Mouse (Mus musculus) midbrain, embryonic 15.5 days (tissue): ENCODE measurements around the gene Tor2a. TPM values are rescaled to one million over a fixed set of nuclear protein-coding genes. Genes with fewer than 3 reads are reported as not detected.
A peak's percentile ranks its signal among the peaks of the same experiment; 100 is the strongest.

Source experiments
- ATAC-seq: fragments of 200-750 bp; cut with Nextera tagmentation; replicated peaks from 2 replicates; pipeline ENCODE4 v1.8.0; 2017; ENCODE audit warnings: moderate TSS enrichment
- H3K27ac ChIP-seq: fragments of 300-500 bp; sonication (generic); 2 replicates; pipeline ENCODE4 v1.5.1; 2015; ENCODE audit warnings: mild to moderate bottlenecking, inconsistent platforms
- H3K27me3 ChIP-seq: fragments of 300-500 bp; sonication (generic); replicated peaks from 2 replicates; pipeline ENCODE4 v1.6.1; 2015; ENCODE audit warnings: inconsistent platforms
- H3K36me3 ChIP-seq: fragments of 300-500 bp; sonication (generic); replicated peaks from 2 replicates; pipeline ENCODE4 v1.6.1; 2015; ENCODE audit warnings: inconsistent platforms
- H3K4me1 ChIP-seq: fragments of 300-500 bp; sonication (generic); 2 replicates; pipeline ENCODE4 v1.6.1; 2015; ENCODE audit warnings: inconsistent platforms
- H3K4me2 ChIP-seq: fragments of 300-500 bp; sonication (generic); 2 replicates; pipeline ENCODE4 v1.6.1; 2015; ENCODE audit warnings: inconsistent platforms, mild to moderate bottlenecking, moderate library complexity
- H3K4me3 ChIP-seq: fragments of 300-500 bp; sonication (generic); 2 replicates; pipeline ENCODE4 v1.5.1; 2015; ENCODE audit warnings: mild to moderate bottlenecking, inconsistent platforms
- H3K9ac ChIP-seq: fragments of 300-500 bp; sonication (generic); 2 replicates; pipeline ENCODE4 v1.6.1; 2015; ENCODE audit warnings: mild to moderate bottlenecking, inconsistent platforms
- H3K9me3 ChIP-seq: fragments of 300-500 bp; sonication (generic); 2 replicates; pipeline ENCODE4 v1.6.1; 2016; ENCODE audit warnings: inconsistent platforms
- WGBS: fragments of 180-500 bp; shearing (Covaris S2); methylation state at CpG from one replicate; pipeline ENCODE4 v1.1.7; 2015; ENCODE audit warnings: mixed read lengths; 5-methylcytosine and 5-hydroxymethylcytosine counted together
- polyA plus RNA-seq: library from polyadenylated mRNA; unstranded; fragments of >200 nt; fragmentation: Nextera tagmentation; extraction: Ambion mirVana; gene quantifications from 2 replicates; pipeline ENCODE4 v1.2.1, GENCODE M21; 2015

The Tor2a gene
- polyA plus RNA-seq, 1 experiment from 2014 or later = 54.1 TPM

GRCm38 (mm10) chr2:32718761-32719160 lies 38.3 kb upstream of the Tor2a start:
- H3K36me3 ChIP-seq = no peaks in the 10 kb centered on the region
- no peak overlapping the region for H3K4me2 ChIP-seq
- no peaks in the 10 kb centered on the region for H3K9me3 ChIP-seq
- H3K9ac ChIP-seq = no peak overlapping the region
- no peaks in the 10 kb centered on the region for H3K27me3 ChIP-seq
- no peak; the same call in 1 of the 2 replicates for ATAC-seq
- WGBS = 37% methylated on average over 9 of the region's 9 CpGs
- H3K4me3 ChIP-seq = no peak overlapping the region
- peaks cover 10% of the 10 kb centered on the region for H3K4me1 ChIP-seq
- no peak overlapping the region for H3K27ac ChIP-seq

- Histone ChIP-seq H3K36me3 (no peaks in the 10 kb centered on the region), H3K9me3 (no peaks in the 10 kb centered on the region), H3K27ac (no peak overlapping the region), H3K4me2 (no peak overlapping the region), H3K27me3 (no peaks in the 10 kb centered on the region), H3K4me1 (no peaks in the 10 kb centered on the region), H3K9ac (no peak overlapping the region), H3K4me3 (no peak overlapping the region)
- no peak for ATAC-seq
- 86% methylated on average over 3 of the region's 3 CpGs for WGBS
Observed at GRCm38 (mm10) chr2:32720053-32720452, 37.0 kb upstream of the Tor2a start.

GRCm38 (mm10) chr2:32720681-32721229 lies 36.3 kb upstream of the Tor2a start, which contains the start of gene Sh2d3c:
Sh2d3c (plus strand) TSS chr2:32721055.
- Histone ChIP-seq H3K4me2 (no peak within 1 kb of the TSS; the same call in 1 of the 2 replicates), H3K27ac (no peak within 1 kb of the TSS), H3K27me3 (no peaks in the 10 kb centered on the region), H3K4me3 (no peak within 1 kb of the TSS), H3K9me3 (no peaks in the 10 kb centered on the region), H3K4me1 (no peaks in the 10 kb centered on the region), H3K36me3 (no peaks in the 10 kb centered on the region), H3K9ac (no peak within 1 kb of the TSS)
- ATAC-seq = no peak
- WGBS = 65% methylated on average over 8 of the region's 8 CpGs

GRCm38 (mm10) chr2:32722046-32722445 lies 35.0 kb upstream of the Tor2a start:
- no peak for ATAC-seq
- Histone ChIP-seq H3K27ac (no peak overlapping the region), H3K9me3 (no peaks in the 10 kb centered on the region), H3K4me2 (no peak overlapping the region; the same call in 1 of the 2 replicates), H3K4me1 (peaks cover 2% of the 10 kb centered on the region; the same call in 1 of the 2 replicates), H3K9ac (no peak overlapping the region), H3K36me3 (no peaks in the 10 kb centered on the region), H3K27me3 (no peaks in the 10 kb centered on the region), H3K4me3 (no peak overlapping the region)
- 63% methylated on average over 6 of the region's 6 CpGs for WGBS

GRCm38 (mm10) chr2:32722581-32722980 lies 34.5 kb upstream of the Tor2a start:
- Histone ChIP-seq H3K9me3 (no peaks in the 10 kb centered on the region), H3K4me1 (peaks cover 6% of the 10 kb centered on the region; the same call in 1 of the 2 replicates), H3K27me3 (no peaks in the 10 kb centered on the region), H3K4me2 (no peak overlapping the region), H3K9ac (no peak overlapping the region), H3K4me3 (no peak overlapping the region), H3K36me3 (no peaks in the 10 kb centered on the region), H3K27ac (no peak overlapping the region)
- 83% methylated on average over 3 of the region's 3 CpGs for WGBS
- ATAC-seq = no peak

- peaks cover 7% of the 10 kb centered on the region; the same call in 1 of the 2 replicates for H3K4me1 ChIP-seq
- no peak for ATAC-seq
- H3K9me3 ChIP-seq = no peaks in the 10 kb centered on the region
- H3K27ac ChIP-seq = no peak overlapping the region
- H3K4me2 ChIP-seq = no peak overlapping the region
- H3K27me3 ChIP-seq = no peaks in the 10 kb centered on the region
- WGBS = 80% methylated on average over 4 of the region's 4 CpGs
- H3K9ac ChIP-seq = no peak overlapping the region
- no peaks in the 10 kb centered on the region for H3K36me3 ChIP-seq
- no peak overlapping the region for H3K4me3 ChIP-seq
Observed at GRCm38 (mm10) chr2:32724149-32724548, 32.9 kb upstream of the Tor2a start.

GRCm38 (mm10) chr2:32724832-32725790 lies 31.9 kb upstream of the Tor2a start:
- no peak overlapping the region for H3K9ac ChIP-seq
- no peak overlapping the region for H3K27ac ChIP-seq
- peaks cover 7% of the 10 kb centered on the region; the same call in 1 of the 2 replicates for H3K4me1 ChIP-seq
- H3K4me2 ChIP-seq = no peak overlapping the region
- H3K27me3 ChIP-seq = no peaks in the 10 kb centered on the region
- no peak overlapping the region for H3K4me3 ChIP-seq
- no peak for ATAC-seq
- no peaks in the 10 kb centered on the region for H3K9me3 ChIP-seq
- H3K36me3 ChIP-seq = no peaks in the 10 kb centered on the region
- 86% methylated on average over 16 of the region's 16 CpGs for WGBS

GRCm38 (mm10) chr2:32727435-32727834 lies 29.6 kb upstream of the Tor2a start:
- Histone ChIP-seq H3K4me3 (peak overlapping the region; percentile 35), H3K27ac (peak overlapping the region; percentile 40; the same call in 1 of the 2 replicates), H3K4me2 (peak overlapping the region; percentile 62), H3K36me3 (no peaks in the 10 kb centered on the region), H3K4me1 (peaks cover 7% of the 10 kb centered on the region; the same call in 1 of the 2 replicates), H3K27me3 (no peaks in the 10 kb centered on the region), H3K9ac (peak overlapping the region; percentile 16), H3K9me3 (no peaks in the 10 kb centered on the region)
- WGBS = under 1% methylated on average over 16 of the region's 16 CpGs
- ATAC-seq = peak; percentile 94

GRCm38 (mm10) chr2:32728463-32728862 lies 28.6 kb upstream of the Tor2a start:
- no peaks in the 10 kb centered on the region for H3K36me3 ChIP-seq
- no peak overlapping the region for H3K27ac ChIP-seq
- H3K9me3 ChIP-seq = no peaks in the 10 kb centered on the region
- no peak overlapping the region for H3K9ac ChIP-seq
- ATAC-seq = no peak
- no peaks in the 10 kb centered on the region for H3K27me3 ChIP-seq
- WGBS = 59% methylated on average over 7 of the region's 7 CpGs
- H3K4me3 ChIP-seq = no peak overlapping the region
- H3K4me1 ChIP-seq = peaks cover 7% of the 10 kb centered on the region; the same call in 1 of the 2 replicates
- H3K4me2 ChIP-seq = no peak overlapping the region

GRCm38 (mm10) chr2:32729547-32729946 lies 27.5 kb upstream of the Tor2a start:
- no peak for ATAC-seq
- H3K9me3 ChIP-seq = no peaks in the 10 kb centered on the region
- no peak overlapping the region for H3K27ac ChIP-seq
- H3K4me2 ChIP-seq = no peak overlapping the region
- H3K4me3 ChIP-seq = no peak overlapping the region
- H3K27me3 ChIP-seq = no peaks in the 10 kb centered on the region
- no peak overlapping the region for H3K9ac ChIP-seq
- H3K36me3 ChIP-seq = no peaks in the 10 kb centered on the region
- 81% methylated on average over 4 of the region's 4 CpGs for WGBS
- H3K4me1 ChIP-seq = peaks cover 7% of the 10 kb centered on the region; the same call in 1 of the 2 replicates

GRCm38 (mm10) chr2:32730854-32731253 lies 26.2 kb upstream of the Tor2a start:
- no peak overlapping the region for H3K27ac ChIP-seq
- H3K4me1 ChIP-seq = peaks cover 7% of the 10 kb centered on the region; the same call in 1 of the 2 replicates
- H3K36me3 ChIP-seq = no peaks in the 10 kb centered on the region
- H3K9ac ChIP-seq = no peak overlapping the region
- H3K4me3 ChIP-seq = no peak overlapping the region
- no peaks in the 10 kb centered on the region for H3K9me3 ChIP-seq
- no peak for ATAC-seq
- H3K4me2 ChIP-seq = no peak overlapping the region
- H3K27me3 ChIP-seq = no peaks in the 10 kb centered on the region
- 60% methylated on average over 11 of the region's 11 CpGs for WGBS

GRCm38 (mm10) chr2:32731911-32732310 lies 25.1 kb upstream of the Tor2a start:
- Histone ChIP-seq H3K4me1 (peaks cover 7% of the 10 kb centered on the region; the same call in 1 of the 2 replicates), H3K4me2 (no peak overlapping the region), H3K36me3 (no peaks in the 10 kb centered on the region), H3K4me3 (no peak overlapping the region), H3K9ac (no peak overlapping the region), H3K27me3 (no peaks in the 10 kb centered on the region), H3K9me3 (no peaks in the 10 kb centered on the region), H3K27ac (no peak overlapping the region)
- ATAC-seq = no peak
- WGBS = 72% methylated on average over 4 of the region's 4 CpGs
